In genomic region chr14:43808142-43808541, GRCm38 (mm10) we compare ENCODE assay signal across 27 mouse cellular contexts. TPM values are rescaled to one million over a fixed set of nuclear protein-coding genes. Genes with fewer than 3 reads are reported as not detected.
"Had no signal": no experiment of that assay in that cellular context is flagged by ENCODE, and none has a peak within 500 bp of the region (broad histone marks: within the 10 kb centered on the region; RNA-seq: fewer than 3 reads in every experiment).

No protein-coding gene starts in this region.

RNA-seq across cellular contexts. Expression of gene Gm8180, which starts 23.6 kb away (rescaled TPM):
- polyA plus RNA-seq: heart, embryonic 10.5 days; heart, embryonic 11.5 days; heart, embryonic 12.5 days; heart, embryonic 13.5 days; heart, embryonic 14.5 days; heart, embryonic 15.5 days; heart, embryonic 16.5 days; heart, postnatal 0 days; hindbrain, embryonic 10.5 days; hindbrain, embryonic 11.5 days; hindbrain, embryonic 12.5 days; hindbrain, embryonic 13.5 days; hindbrain, embryonic 14.5 days; hindbrain, embryonic 15.5 days; hindbrain, embryonic 16.5 days; hindbrain, postnatal 0 days; inflammation-experienced regulatory T-cells, adult 6 months; intestine, embryonic 14.5 days; intestine, embryonic 15.5 days; intestine, embryonic 16.5 days; intestine, postnatal 0 days; kidney, adult 2 months; kidney, embryonic 14.5 days; kidney, embryonic 15.5 days; kidney, embryonic 16.5 days; kidney, postnatal 0 days; large intestine, adult 2 months had no signal
